Comparison of ENCODE assay signal across 8 mouse cellular contexts in the genomic region with DNA sequence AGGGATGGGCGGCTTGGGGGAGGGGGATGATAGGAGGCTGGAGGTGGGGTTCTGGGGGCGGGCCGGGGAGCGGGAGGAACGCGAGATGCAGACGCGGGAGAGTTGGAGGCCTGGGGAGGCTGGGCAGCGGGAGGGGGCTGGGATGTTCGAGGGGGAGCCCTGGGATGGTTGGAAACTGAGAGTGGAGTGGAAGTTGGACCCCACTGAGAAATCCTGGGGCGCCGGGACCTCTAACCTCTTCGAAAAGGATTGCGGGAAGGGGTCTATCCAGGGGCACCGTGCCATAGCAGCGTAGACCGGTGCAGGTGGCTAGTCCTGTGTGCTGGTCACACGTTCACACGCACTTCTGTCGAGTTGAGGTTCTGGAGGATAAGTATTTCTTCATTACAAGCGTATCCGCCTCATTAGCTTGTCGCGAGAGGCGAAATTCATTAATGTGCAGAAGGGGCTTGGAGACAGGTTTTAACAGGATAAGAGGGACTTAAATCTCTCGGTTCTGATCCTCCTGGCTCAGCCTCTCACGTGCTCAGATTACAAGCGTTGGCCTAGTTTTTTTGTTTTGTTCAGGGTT. TPM values are rescaled to one million over a fixed set of nuclear protein-coding genes. Genes with fewer than 3 reads are reported as not detected.
DNase-seq lines count a peak whose midpoint lies in the region; ATAC-seq lines count a peak whose summit lies in the region.

No protein-coding gene starts in this region.

- peak overlapping the region; percentile 55 for H3K27ac ChIP-seq in lung, embryonic 16.5 days (ENCODE audit: low read length)
- H3K27ac ChIP-seq in forebrain, embryonic 16.5 days (ENCODE audit: low read length), result peak overlapping the region; percentile 20
- H3K27ac ChIP-seq in macrophage, result peak overlapping the region; percentile 74

- H3K4me1 ChIP-seq in lung, embryonic 16.5 days (replicated peaks; ENCODE audit: control insufficient read depth, insufficient read depth, low read length), result peaks cover 4% of the 10 kb centered on the region
- peaks cover 19% of the 10 kb centered on the region for H3K4me1 ChIP-seq in forebrain, embryonic 16.5 days (replicated peaks; ENCODE audit: control insufficient read depth, insufficient read depth, low read length)

- peak overlapping the region; percentile 87 for H3K9ac ChIP-seq in lung, embryonic 16.5 days (ENCODE audit: low read length)
- peak overlapping the region; percentile 74 for H3K9ac ChIP-seq in forebrain, embryonic 16.5 days (replicated peaks; ENCODE audit: low read depth, low read length)

- H3K9me3 ChIP-seq in lung, embryonic 16.5 days (ENCODE audit: control insufficient read depth, low read length), result no peaks in the 10 kb centered on the region
- H3K9me3 ChIP-seq in forebrain, embryonic 16.5 days (ENCODE audit: control insufficient read depth, low read length), result no peaks in the 10 kb centered on the region

- H3K79me2 ChIP-seq in macrophage (ENCODE audit: inconsistent target), result peaks cover 32% of the 10 kb centered on the region

- H3K4me2 ChIP-seq in lung, embryonic 16.5 days (ENCODE audit: low read depth, low read length), result peak overlapping the region; percentile 70
- H3K4me2 ChIP-seq in forebrain, embryonic 16.5 days (ENCODE audit: low read length), result peak overlapping the region; percentile 79

- no peaks in the 10 kb centered on the region; the same call in 1 of the 2 replicates for H3K36me3 ChIP-seq in lung, embryonic 16.5 days (ENCODE audit: control insufficient read depth, insufficient read depth, low read length)
- no peaks in the 10 kb centered on the region for H3K36me3 ChIP-seq in forebrain, embryonic 16.5 days (ENCODE audit: control insufficient read depth, insufficient read depth)
- H3K36me3 ChIP-seq in macrophage (ENCODE audit: inconsistent target), result 0 out of 2 replicates have a peak, but pooled peaks cover 8% of the 10 kb centered on the region

- WGBS in lung, embryonic 16.5 days, result 0% methylated on average over 28 of the region's 28 CpGs
- under 1% methylated on average over 27 of the region's 28 CpGs for WGBS in forebrain, embryonic 16.5 days
- 5% methylated on average over 27 of the region's 28 CpGs for WGBS in macrophage (ENCODE audit: missing documents)

- DNase-seq in adrenal gland, adult 8-10 months, result peak; percentile 38
- no peak for DNase-seq in adrenal gland, postnatal 14 days
- DNase-seq in lung, postnatal 4 days, result no peak
- no peak for DNase-seq in urinary bladder, adult 18-20 months (ENCODE audit: low spot score in 2 of 2)
- DNase-seq in spleen, postnatal 4 days (ENCODE audit: low spot score in 2 of 2), result no peak

- peak overlapping the region; percentile 79 for H3K4me3 ChIP-seq in lung, embryonic 16.5 days (ENCODE audit: low read length)
- H3K4me3 ChIP-seq in forebrain, embryonic 16.5 days (replicated peaks; ENCODE audit: low read length), result peak overlapping the region; percentile 60
- H3K4me3 ChIP-seq in macrophage (ENCODE audit: inconsistent target), result peak overlapping the region; percentile 86

- peak; percentile 31 for ATAC-seq in lung, embryonic 16.5 days (ENCODE audit: low read depth)
- ATAC-seq in forebrain, embryonic 16.5 days, result peak; percentile 2; the same call in 1 of the 2 replicates

- H3K27me3 ChIP-seq in lung, embryonic 16.5 days (ENCODE audit: control insufficient read depth, insufficient read depth, low read depth, low read length), result no peaks in the 10 kb centered on the region
- H3K27me3 ChIP-seq in forebrain, embryonic 16.5 days (replicated peaks; ENCODE audit: control insufficient read depth, insufficient read depth, low read length), result no peaks in the 10 kb centered on the region

RNA-seq across cellular contexts. Expression of gene Zfp444, which starts 0.7 kb away (rescaled TPM):
- 10 to 100 TPM; 33.7 to 39.7 (median 35.2) TPM for total RNA-seq in adrenal gland, adult 8-10 months (2022)
- total RNA-seq in adrenal gland, postnatal 14 days (2021), result 21.5 and 23.0 TPM in 2 replicates
- polyA plus RNA-seq in lung, embryonic 16.5 days (2015; fragmentation: Nextera tagmentation; extraction: Ambion mirVana), result 48.4 and 53.1 TPM in 2 replicates
- 99.6 and 101 TPM in 2 replicates for polyA plus RNA-seq in forebrain, embryonic 16.5 days (2015; fragmentation: Nextera tagmentation; extraction: Ambion mirVana)
- total RNA-seq in macrophage (2018; cell fraction: chromatin; rRNA removed), result 10 to 100 TPM in 24 of 26 experiments, 1 to 10 TPM in 2; 4.0 to 83.3 (median 31.6) TPM
- total RNA-seq in macrophage (2018; cell fraction: cytosol; rRNA removed), result 10 to 100 TPM in 21 of 26 experiments, 1 to 10 TPM in 5; 6.1 to 21.9 (median 16.8) TPM
- total RNA-seq in macrophage (2018; cell fraction: nucleus; rRNA removed), result 10 to 100 TPM in 23 of 26 experiments, 1 to 10 TPM in 3; 7.9 to 45.4 (median 23.0) TPM
- polyA plus RNA-seq in macrophage (2018), result 5.2 to 17.1 TPM (median 13.0 TPM) in 3 replicates

RNA-seq across cellular contexts. Expression of gene Zfp787, which starts 17.0 kb away (rescaled TPM):
- 10 to 100 TPM; 42.8 to 60.3 (median 58.4) TPM for total RNA-seq in adrenal gland, adult 8-10 months (2022)
- total RNA-seq in adrenal gland, postnatal 14 days (2021), result 45.4 and 51.4 TPM in 2 replicates
- 22.6 and 23.0 TPM in 2 replicates for polyA plus RNA-seq in lung, embryonic 16.5 days (2015; fragmentation: Nextera tagmentation; extraction: Ambion mirVana)
- 16.9 and 21.3 TPM in 2 replicates for polyA plus RNA-seq in forebrain, embryonic 16.5 days (2015; fragmentation: Nextera tagmentation; extraction: Ambion mirVana)
- total RNA-seq in macrophage (2018; cell fraction: chromatin; rRNA removed), result 100 to 1,000 TPM in 10 of 26 experiments, 10 to 100 TPM in 16; 52.0 to 126 (median 89.6) TPM
- 10 to 100 TPM; 14.0 to 36.7 (median 24.9) TPM for total RNA-seq in macrophage (2018; cell fraction: cytosol; rRNA removed)
- total RNA-seq in macrophage (2018; cell fraction: nucleus; rRNA removed), result 100 to 1,000 TPM in 2 of 26 experiments, 10 to 100 TPM in 24; 50.6 to 125 (median 69.4) TPM
- 11.6 to 29.7 TPM (median 29.1 TPM) in 3 replicates for polyA plus RNA-seq in macrophage (2018)

RNA-seq across cellular contexts. Expression of gene Galp, which starts 24.1 kb away (rescaled TPM):
- total RNA-seq in adrenal gland, adult 8-10 months (2022), result not detected
- total RNA-seq in adrenal gland, postnatal 14 days (2021), result not detected in 2 replicates
- not detected in 2 replicates for polyA plus RNA-seq in lung, embryonic 16.5 days (2015; fragmentation: Nextera tagmentation; extraction: Ambion mirVana)
- not detected in 2 replicates for polyA plus RNA-seq in forebrain, embryonic 16.5 days (2015; fragmentation: Nextera tagmentation; extraction: Ambion mirVana)
- total RNA-seq in macrophage (2018; cell fraction: chromatin; rRNA removed), result not detected
- total RNA-seq in macrophage (2018; cell fraction: cytosol; rRNA removed), result not detected
- total RNA-seq in macrophage (2018; cell fraction: nucleus; rRNA removed), result not detected
- polyA plus RNA-seq in macrophage (2018), result not detected in 3 replicates

RNA-seq across cellular contexts. Expression of gene Zscan5b, which starts 49.3 kb away (rescaled TPM):
- total RNA-seq in adrenal gland, adult 8-10 months (2022), result not detected
- total RNA-seq in adrenal gland, postnatal 14 days (2021), result not detected in 2 replicates
- not detected in 2 replicates for polyA plus RNA-seq in lung, embryonic 16.5 days (2015; fragmentation: Nextera tagmentation; extraction: Ambion mirVana)
- not detected in 2 replicates for polyA plus RNA-seq in forebrain, embryonic 16.5 days (2015; fragmentation: Nextera tagmentation; extraction: Ambion mirVana)
- not detected for total RNA-seq in macrophage (2018; cell fraction: chromatin; rRNA removed)
- total RNA-seq in macrophage (2018; cell fraction: cytosol; rRNA removed), result not detected
- total RNA-seq in macrophage (2018; cell fraction: nucleus; rRNA removed), result not detected
- not detected in 3 replicates for polyA plus RNA-seq in macrophage (2018)

Comparison
In these comparisons a context has a peak if more than half of its experiments do, and no peak if none do; other contexts are left out.
1. H3K27ac ChIP-seq: peak in every context shown above with its lines; median percentile 74 in macrophage; 55 in lung, embryonic 16.5 days; 20 in forebrain, embryonic 16.5 days.